In genomic region chr2:129035381-129035780, GRCm38 (mm10) we compare ENCODE assay signal across 28 mouse cellular contexts. TPM values are rescaled to one million over a fixed set of nuclear protein-coding genes. Genes with fewer than 3 reads are reported as not detected.
DNase-seq lines count a peak whose midpoint lies in the region; ATAC-seq lines count a peak whose summit lies in the region.
"Had no signal": no experiment of that assay in that cellular context is flagged by ENCODE, and none has a peak within 500 bp of the region (broad histone marks: within the 10 kb centered on the region; RNA-seq: fewer than 3 reads in every experiment).

No protein-coding gene starts in this region.

- ATAC-seq in granulocyte monocyte progenitor cell, adult 5-6 weeks (replicated peaks; ENCODE audit: poor library complexity, severe bottlenecking), result no peak
- ATAC-seq: activated CD4-positive, CD25-positive, alpha-beta regulatory T cell, adult 4 months; forebrain, embryonic 14.5 days; forebrain, postnatal 0 days; hindbrain, postnatal 0 days; inflammation-experienced regulatory T-cells, adult 6 months; intestine, embryonic 16.5 days had no signal

- peak; percentile 51 for DNase-seq in 3134 (ENCODE audit: extremely low read depth, insufficient read length, low spot score)
- peak; percentile 34 for DNase-seq in 3T3-L1 (ENCODE audit: low read depth, low spot score)
- peak; percentile 31 for DNase-seq in brain, adult 2 months (ENCODE audit: low read depth, low spot score)
- peak; percentile 8 for DNase-seq in telencephalon, adult 2 months (ENCODE audit: low read depth, low spot score)
- DNase-seq in urinary bladder, adult 18-20 months (ENCODE audit: low spot score in 2 of 2), result no peak
- DNase-seq: adrenal gland, adult 8-10 months; adrenal gland, postnatal 25 days; B cell, adult 2 months; cerebellum, adult 11 months; cerebellum, adult 2 months; cerebellum, adult 9-11 months; cerebellum, postnatal 25 days; forebrain, postnatal 0 days; gastrocnemius, postnatal 10 days; gastrocnemius, postnatal 36 days; heart, adult 11 months; heart, postnatal 10 days; heart, postnatal 36 days; kidney, adult 18-20 months had no signal

RNA-seq across cellular contexts. Expression of gene Vinac1, which starts 12.6 kb away (rescaled TPM):
- total RNA-seq in granulocyte monocyte progenitor cell, adult 5-6 weeks (2014; fragmentation: Nextera tagmentation), result not detected in 2 replicates
- not detected in 2 replicates for total RNA-seq in granulocyte monocyte progenitor cell, adult 5-6 weeks (2017)
- total RNA-seq: CH12.LX; common myeloid progenitor, adult 5-6 weeks; gastrocnemius, adult 18-20 months; gastrocnemius, postnatal 36 days; heart, postnatal 10 days; heart, postnatal 36 days had no signal

RNA-seq across cellular contexts. Expression of gene Ttl, which starts 30.4 kb away (rescaled TPM):
- total RNA-seq in granulocyte monocyte progenitor cell, adult 5-6 weeks (2014; fragmentation: Nextera tagmentation), result 2.8 and 3.7 TPM in 2 replicates
- total RNA-seq in granulocyte monocyte progenitor cell, adult 5-6 weeks (2017), result 3.6 and 3.7 TPM in 2 replicates

Comparison
In these comparisons a context has a peak if more than half of its experiments do, and no peak if none do; other contexts are left out.
1. DNase-seq: peak in 3134 (single experiment), 3T3-L1 (single experiment), brain, adult 2 months (single experiment) and telencephalon, adult 2 months (single experiment); none in urinary bladder, adult 18-20 months (0 of 2).